Mouse (Mus musculus): ENCODE results near the gene Skap1.

- TF ChIP-seq CTCF (IDR thresholded peaks at IDR 0.05; ENCODE audit: extremely low read depth, insufficient read length, insufficient replicate concordance, low read depth, low read length) = no peak
- no peak for TF ChIP-seq POLR2A (IDR thresholded peaks at IDR 0.05; ENCODE audit: low read depth, low read length)
Observed at GRCm38 (mm10) chr11:96447931-96448330, 16.5 kb upstream of the Skap1 start.

Data from small intestine, adult 2 months (tissue).